Mouse (Mus musculus) intestine, postnatal 0 days (tissue): ENCODE results near the gene Zfp784. TPM values are rescaled to one million over a fixed set of nuclear protein-coding genes. Genes with fewer than 3 reads are reported as not detected.
"Not testable (repeated sequence)": the region's sequence is repeated elsewhere in the genome, so short reads cannot be mapped to it uniquely, and the experiment has no call there.

Experiments
- ATAC-seq: fragments of 200-750 bp; cut with Nextera tagmentation; 2 replicates; pipeline ENCODE4 v1.8.0; 2017; ENCODE audit warnings: mild to moderate bottlenecking, moderate TSS enrichment, moderate library complexity
- H3K27ac ChIP-seq: fragments of 300-500 bp; sonication (generic); 2 replicates; pipeline ENCODE4 v1.5.1; 2014; ENCODE audit warnings: mild to moderate bottlenecking, low read depth, low read length, moderate library complexity
- H3K27me3 ChIP-seq: fragments of 300-500 bp; sonication (generic); replicated peaks from 2 replicates; pipeline ENCODE4 v1.6.1; 2014; ENCODE audit warnings: low read length, mixed read lengths; ENCODE audit not compliant: control insufficient read depth, insufficient read depth
- H3K36me3 ChIP-seq: fragments of 300-500 bp; sonication (generic); 2 replicates; pipeline ENCODE4 v1.6.1; 2014; ENCODE audit warnings: mild to moderate bottlenecking, moderate library complexity; ENCODE audit not compliant: control insufficient read depth, insufficient read depth
- H3K4me1 ChIP-seq: fragments of 300-500 bp; sonication (generic); replicated peaks from 2 replicates; pipeline ENCODE4 v1.6.1; 2014; ENCODE audit warnings: antibody characterized with exemption, low read length, mixed read lengths; ENCODE audit not compliant: control insufficient read depth, insufficient read depth
- H3K4me2 ChIP-seq: fragments of 300-500 bp; sonication (generic); replicated peaks from 2 replicates; pipeline ENCODE4 v1.6.1; 2014; ENCODE audit warnings: low read depth, mild to moderate bottlenecking, moderate library complexity
- H3K4me3 ChIP-seq: fragments of 300-500 bp; sonication (generic); 2 replicates; pipeline ENCODE4 v1.5.1; 2014; ENCODE audit warnings: low read depth, low read length
- H3K9ac ChIP-seq: fragments of 300-500 bp; sonication (generic); 2 replicates; pipeline ENCODE4 v1.6.1; 2014; ENCODE audit warnings: mild to moderate bottlenecking, low read depth, low read length
- H3K9me3 ChIP-seq: fragments of 300-500 bp; sonication (generic); 2 replicates; pipeline ENCODE4 v1.6.1; 2016; ENCODE audit warnings: mixed run types; ENCODE audit not compliant: control insufficient read depth
- CTCF ChIP-seq: sonication (generic); IDR thresholded peaks from 2 replicates; pipeline ENCODE4 v1.5.1; 2016; ENCODE audit warnings: low read depth, mild to moderate bottlenecking, control low read depth, antibody characterized with exemption, moderate library complexity
- WGBS: fragments of 180-500 bp; shearing (Covaris S2); extraction: QIAGEN DNeasy Blood & Tissue Kit; methylation state at CpG from one replicate; pipeline ENCODE4 v1.1.7; 2014; 5-methylcytosine and 5-hydroxymethylcytosine counted together
- polyA plus RNA-seq: library from polyadenylated mRNA; unstranded; fragments of >200 nt; fragmentation: Nextera tagmentation; extraction: Ambion mirVana; gene quantifications from 2 replicates; pipeline ENCODE4 v1.2.1, GENCODE M21; 2015

Gene Zfp784
- polyA plus RNA-seq, 1 experiment from 2014 or later, result 6.4 TPM

- 31% methylated on average over 6 of the region's 6 CpGs for WGBS
- H3K4me1 ChIP-seq, result no peaks in the 10 kb centered on the region
- no peaks in the 10 kb centered on the region for H3K9me3 ChIP-seq
- peak overlapping the region; percentile 75 for H3K4me2 ChIP-seq
- H3K4me3 ChIP-seq, result peak overlapping the region; percentile 95
- no peak for ATAC-seq
- no peaks in the 10 kb centered on the region for H3K27me3 ChIP-seq
- peak overlapping the region; percentile 98 for H3K9ac ChIP-seq
- TF ChIP-seq CTCF, result peak; percentile 29
- H3K27ac ChIP-seq, result peak overlapping the region; percentile 99
- H3K36me3 ChIP-seq, result peaks cover 32% of the 10 kb centered on the region
Observed at GRCm38 (mm10) chr7:5081241-5081640, 43.0 kb upstream of the Zfp784 start.

- no peaks in the 10 kb centered on the region for H3K4me1 ChIP-seq
- peak overlapping the region; percentile 99 for H3K27ac ChIP-seq
- H3K9me3 ChIP-seq, result no peaks in the 10 kb centered on the region
- 6% methylated on average over 6 of the region's 6 CpGs for WGBS
- no peaks in the 10 kb centered on the region for H3K27me3 ChIP-seq
- H3K4me2 ChIP-seq, result peak overlapping the region; percentile 75
- H3K36me3 ChIP-seq, result peaks cover 35% of the 10 kb centered on the region
- peak overlapping the region; percentile 98 for H3K9ac ChIP-seq
- no peak for ATAC-seq
- TF ChIP-seq CTCF, result no peak
- H3K4me3 ChIP-seq, result peak overlapping the region; percentile 95
Observed at GRCm38 (mm10) chr7:5080815-5081214, 42.6 kb upstream of the Zfp784 start.

GRCm38 (mm10) chr7:5080010-5080751 is 41.9 kb upstream of the Zfp784 start, which contains the start of gene Epn1:
Gene Epn1 (plus strand): TSS chr7:5080235.
- peaks cover 33% of the 10 kb centered on the region for H3K36me3 ChIP-seq

GRCm38 (mm10) chr7:5079365-5080009 is 41.2 kb upstream of the Zfp784 start:
- ATAC-seq, H3K9me3 ChIP-seq, H3K4me1 ChIP-seq, H3K27me3 ChIP-seq: not testable (repeated sequence)
- Histone ChIP-seq H3K4me2 (peak overlapping the region; percentile 75), H3K9ac (peak overlapping the region; percentile 98), H3K36me3 (peaks cover 36% of the 10 kb centered on the region), H3K27ac (peak overlapping the region; percentile 99), H3K4me3 (peak overlapping the region; percentile 95)
- 39% methylated on average over 10 of the region's 13 CpGs for WGBS

More at GRCm38 (mm10) chr7:5080010-5080751, 41.9 kb upstream of the Zfp784 start, which contains the start of gene Epn1:
- Histone ChIP-seq H3K27ac (peak within 1 kb of the TSS; percentile 99), H3K9ac (peak within 1 kb of the TSS; percentile 98), H3K27me3 (no peaks in the 10 kb centered on the region), H3K9me3 (no peaks in the 10 kb centered on the region), H3K4me1 (no peaks in the 10 kb centered on the region), H3K4me3 (peak within 1 kb of the TSS; percentile 95), H3K4me2 (peak within 1 kb of the TSS; percentile 75)
- under 1% methylated on average over 68 of the region's 81 CpGs for WGBS
- ATAC-seq, result peak; percentile 86
- TF ChIP-seq CTCF, result no peak

GRCm38 (mm10) chr7:5076931-5077330 is 38.7 kb upstream of the Zfp784 start:
- H3K4me1 ChIP-seq, result no peaks in the 10 kb centered on the region
- no peaks in the 10 kb centered on the region for H3K9me3 ChIP-seq
- no peak for ATAC-seq
- H3K27me3 ChIP-seq, result no peaks in the 10 kb centered on the region
- peak overlapping the region; percentile 50; the same call in 1 of the 2 replicates for H3K27ac ChIP-seq
- no peak overlapping the region for H3K4me2 ChIP-seq
- no peak overlapping the region for H3K4me3 ChIP-seq
- no peak for TF ChIP-seq CTCF
- no peak overlapping the region for H3K9ac ChIP-seq
- WGBS, result 44% methylated on average over 2 of the region's 2 CpGs
- peaks cover 59% of the 10 kb centered on the region for H3K36me3 ChIP-seq

- no peak overlapping the region for H3K9ac ChIP-seq
- H3K9me3 ChIP-seq, result no peaks in the 10 kb centered on the region
- no peak overlapping the region for H3K27ac ChIP-seq
- no peak overlapping the region for H3K4me3 ChIP-seq
- H3K27me3 ChIP-seq, result no peaks in the 10 kb centered on the region
- H3K36me3 ChIP-seq, result peaks cover 79% of the 10 kb centered on the region
- 94% methylated on average over 5 of the region's 5 CpGs for WGBS
- TF ChIP-seq CTCF, result no peak
- H3K4me1 ChIP-seq, result no peaks in the 10 kb centered on the region
- no peak overlapping the region for H3K4me2 ChIP-seq
- no peak for ATAC-seq
Observed at GRCm38 (mm10) chr7:5074984-5075383, 36.7 kb upstream of the Zfp784 start.
